Mouse (Mus musculus): ENCODE data around the gene Krtap5-4. TPM values are rescaled to one million over a fixed set of nuclear protein-coding genes. Genes with fewer than 3 reads are reported as not detected.

Krtap5-4 gene
- total RNA-seq, 2 experiments from 2014 or later: not detected

Other genes starting within 250 kb of the Krtap5-4 start
- 10 to 100 TPM; 37.7 to 39.1 TPM for gene Mob2, start 242.5 kb upstream of the Krtap5-4 start, total RNA-seq (2021)
- gene Dusp8, start 207.7 kb upstream of the Krtap5-4 start, total RNA-seq (2021): 100 to 1,000 TPM; 150 to 154 TPM
- gene Gm45618, start 182.8 kb upstream of the Krtap5-4 start, total RNA-seq (2021): not detected
- not detected for gene Gm39115, start 167.5 kb upstream of the Krtap5-4 start, total RNA-seq (2021)
- not detected for gene Gm45337, start 158.9 kb upstream of the Krtap5-4 start, total RNA-seq (2021)
- gene Gm29735, start 146.4 kb upstream of the Krtap5-4 start, total RNA-seq (2021): not detected
- not detected for gene Gm4553, start 137.8 kb upstream of the Krtap5-4 start, total RNA-seq (2021)
- not detected for gene Krtap5-2, start 127.5 kb upstream of the Krtap5-4 start, total RNA-seq (2021)
- not detected for gene Gm10153, start 113.2 kb upstream of the Krtap5-4 start, total RNA-seq (2021)
- gene Krtap5-3, start 102.2 kb upstream of the Krtap5-4 start, total RNA-seq (2021): not detected
- not detected for gene Gm7579, start 91.7 kb upstream of the Krtap5-4 start, total RNA-seq (2021)
- not detected for gene Krtap5-5, start 73.6 kb upstream of the Krtap5-4 start, total RNA-seq (2021)
- not detected for gene Gm40460, start 62.5 kb upstream of the Krtap5-4 start, total RNA-seq (2021)
- not detected for gene Gm2431, start 45.2 kb upstream of the Krtap5-4 start, total RNA-seq (2021)
- gene Gm4559, start 29.2 kb upstream of the Krtap5-4 start, total RNA-seq (2021): not detected
- not detected for gene Krtap5-1, start 6.4 kb upstream of the Krtap5-4 start, total RNA-seq (2021)
- 10 to 100 TPM; 35.2 to 38.2 TPM for gene Ifitm10, start 70.2 kb downstream of the Krtap5-4 start, total RNA-seq (2021)
- 1 to 10 TPM in 1 of 2 experiments, not detected in 1; 6.0 TPM for gene Gm49369, start 79.1 kb downstream of the Krtap5-4 start, total RNA-seq (2021)
- 100 to 1,000 TPM; 307 to 342 TPM for gene Ctsd, start 84.5 kb downstream of the Krtap5-4 start, total RNA-seq (2021)
- gene Syt8, start 131.3 kb downstream of the Krtap5-4 start, total RNA-seq (2021): not detected
- gene Tnni2, start 138.3 kb downstream of the Krtap5-4 start, total RNA-seq (2021): under 1 TPM in 1 of 2 experiments, not detected in 1; 0.44 TPM
- 1 to 10 TPM; 4.2 to 5.7 TPM for gene Lsp1, start 157.3 kb downstream of the Krtap5-4 start, total RNA-seq (2021)
- not detected for gene Tnnt3, start 195.3 kb downstream of the Krtap5-4 start, total RNA-seq (2021)
- gene Mrpl23, start 229.1 kb downstream of the Krtap5-4 start, total RNA-seq (2021): 1 to 10 TPM; 3.1 to 5.9 TPM

Data from left cerebral cortex, adult 18-20 months (tissue).